Mouse (Mus musculus) small intestine, adult 2 months (tissue): Measurements from ENCODE around the gene Sun1.

Experiments used
- CTCF ChIP-seq: fragments of 200-500 bp; IDR thresholded peaks from 2 replicates; pipeline ENCODE4 v1.5.1; 2012; ENCODE audit warnings: low read depth, mild to moderate bottlenecking, control low read depth, inconsistent platforms, low read length, moderate library complexity, mixed read lengths; ENCODE audit not compliant: insufficient replicate concordance, insufficient read length; ENCODE audit errors: extremely low read depth
- POLR2A ChIP-seq: fragments of 200-500 bp; IDR thresholded peaks from 2 replicates; pipeline ENCODE4 v1.6.1; 2012; ENCODE audit warnings: low read depth, mild to moderate bottlenecking, control low read depth, inconsistent platforms, low read length, moderate library complexity

DNA sequence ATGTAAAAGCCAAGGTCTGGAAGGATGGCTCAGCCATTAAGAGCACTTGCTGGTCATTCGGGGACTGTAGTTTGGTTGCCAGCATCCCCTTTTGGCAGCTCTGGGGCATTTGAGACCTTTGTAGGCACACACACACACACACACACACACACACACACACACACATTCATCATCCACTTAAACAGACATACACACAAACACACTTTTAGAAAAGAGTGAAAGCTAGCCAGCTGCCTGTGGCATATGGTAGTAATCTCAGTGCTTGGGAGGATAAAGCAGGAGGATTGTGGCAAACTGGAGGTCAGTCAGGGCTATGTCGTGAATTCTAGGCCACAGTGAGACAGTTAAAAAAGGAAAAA, 822 bp upstream of the Sun1 start:
- TF ChIP-seq CTCF (no peak), POLR2A (no peak)
